17 mouse cellular contexts compared by ENCODE assay signal in the genomic region with DNA sequence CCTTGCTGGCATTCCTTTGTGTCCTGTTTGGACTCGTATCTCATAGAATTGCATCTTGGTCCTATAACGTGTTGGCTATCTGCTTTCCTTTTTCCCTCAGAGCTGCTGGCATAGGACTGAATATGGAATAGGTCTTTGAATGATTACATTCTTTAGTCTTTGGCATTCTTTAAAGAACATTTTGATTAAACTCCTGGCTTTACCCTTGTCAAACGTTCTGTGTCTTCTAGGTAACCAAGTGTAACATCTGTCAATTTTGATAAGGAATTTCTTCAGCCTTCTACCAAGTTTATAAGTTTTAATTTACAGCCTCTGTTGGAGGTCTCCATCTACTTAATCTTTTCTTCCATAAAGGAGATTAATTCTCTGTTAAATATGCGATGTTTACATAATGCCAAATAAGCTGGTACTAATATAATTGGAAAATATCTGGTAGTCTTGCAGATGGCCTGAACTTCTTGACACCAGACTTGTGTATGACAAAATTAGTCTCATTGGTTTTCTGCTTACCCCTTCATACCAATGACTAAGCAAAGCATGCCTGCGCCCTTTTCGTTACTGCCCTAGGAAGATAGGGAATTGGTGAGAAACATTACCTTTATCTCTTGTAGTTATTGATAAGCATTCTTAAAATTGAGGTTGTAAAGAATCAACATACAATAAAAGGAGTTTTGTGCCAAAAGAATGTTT. TPM values are rescaled to one million over a fixed set of nuclear protein-coding genes. Genes with fewer than 3 reads are reported as not detected.
A peak's percentile ranks its signal among the peaks of the same experiment; 100 is the strongest.
DNase-seq lines count a peak whose midpoint lies in the region; ATAC-seq and TF ChIP-seq lines count a peak whose summit lies in the region.
"Had no signal": no experiment of that assay in that cellular context is flagged by ENCODE, and none has a peak within 500 bp of the region (broad histone marks: within the 10 kb centered on the region; RNA-seq: fewer than 3 reads in every experiment).

No protein-coding gene starts in this region.

- WGBS in heart, embryonic 13.5 days, result 65% methylated on average over 6 of the region's 6 CpGs
- 72% methylated on average over 6 of the region's 6 CpGs for WGBS in bone marrow, adult 2 months
- 28% methylated on average over 6 of the region's 6 CpGs for WGBS in liver, embryonic 16.5 days (ENCODE audit: insufficient replicate concordance)

- no peak for DNase-seq in heart, postnatal 14 days
- peak; percentile 14 for DNase-seq in gonadal fat pad, adult 2 months (ENCODE audit: low read depth)
- DNase-seq in left cerebral cortex, adult 9 months (ENCODE audit: low spot score in 2 of 2), result no peak
- no peak for DNase-seq in thymus, postnatal 10 days (ENCODE audit: low spot score in 2 of 2)
- DNase-seq in ovary, postnatal 10 days (ENCODE audit: low spot score), result no peak
- DNase-seq: adrenal gland, adult 8-10 months; kidney, postnatal 10 days; lung, postnatal 14 days; right cerebral cortex, postnatal 25 days; thymus, postnatal 25 days had no signal

- H3K27me3 ChIP-seq in heart, embryonic 13.5 days (replicated peaks), result no peaks in the 10 kb centered on the region
- H3K27me3 ChIP-seq in liver, embryonic 16.5 days (ENCODE audit: control insufficient read depth, insufficient read depth, low read depth, low read length), result no peaks in the 10 kb centered on the region
- H3K27me3 ChIP-seq: embryonic facial prominence, embryonic 15.5 days; limb, embryonic 12.5 days; midbrain, embryonic 12.5 days had no signal

- intact Hi-C loops in heart, postnatal 14 days (cut with DNase I), result no loop called here

- no peak overlapping the region for H3K27ac ChIP-seq in heart, embryonic 13.5 days (replicated peaks)
- peak overlapping the region; percentile 80 for H3K27ac ChIP-seq in bone marrow, adult 2 months (ENCODE audit: control insufficient read depth, insufficient read depth, low read depth, low read length, poor library complexity)
- H3K27ac ChIP-seq in liver, embryonic 16.5 days (ENCODE audit: low read length), result peak overlapping the region; percentile 96
- H3K27ac ChIP-seq: embryonic facial prominence, embryonic 15.5 days; limb, embryonic 12.5 days; midbrain, embryonic 12.5 days had no signal

- TF ChIP-seq CTCF in bone marrow, adult 2 months (IDR thresholded peaks at IDR 0.05; ENCODE audit: control insufficient read depth, insufficient read depth, low read length), result no peak

- H3K36me3 ChIP-seq in heart, embryonic 13.5 days, result peaks cover 6% of the 10 kb centered on the region
- H3K36me3 ChIP-seq in liver, embryonic 16.5 days (ENCODE audit: control insufficient read depth, insufficient read depth), result peaks cover 9% of the 10 kb centered on the region
- H3K36me3 ChIP-seq: embryonic facial prominence, embryonic 15.5 days had no signal

- no peak overlapping the region for H3K9ac ChIP-seq in heart, embryonic 13.5 days
- H3K9ac ChIP-seq in liver, embryonic 16.5 days (ENCODE audit: low read depth, low read length), result peak overlapping the region; percentile 45
- H3K9ac ChIP-seq: embryonic facial prominence, embryonic 15.5 days; limb, embryonic 12.5 days; midbrain, embryonic 12.5 days had no signal

- peak overlapping the region; percentile 11; the same call in 1 of the 2 replicates for H3K4me2 ChIP-seq in heart, embryonic 13.5 days
- peak overlapping the region; percentile 59 for H3K4me2 ChIP-seq in liver, embryonic 16.5 days (ENCODE audit: low read depth, low read length)
- H3K4me2 ChIP-seq: embryonic facial prominence, embryonic 15.5 days; limb, embryonic 12.5 days; midbrain, embryonic 12.5 days had no signal

- H3K4me3 ChIP-seq in heart, embryonic 13.5 days, result no peak overlapping the region
- no peak overlapping the region for H3K4me3 ChIP-seq in bone marrow, adult 2 months (replicated peaks; ENCODE audit: control insufficient read depth, low read depth, low read length)
- peak overlapping the region; percentile 46 for H3K4me3 ChIP-seq in liver, embryonic 16.5 days (ENCODE audit: low read depth, low read length)
- H3K4me3 ChIP-seq: embryonic facial prominence, embryonic 15.5 days; limb, embryonic 12.5 days; midbrain, embryonic 12.5 days had no signal

- no peaks in the 10 kb centered on the region for H3K9me3 ChIP-seq in heart, embryonic 13.5 days
- no peaks in the 10 kb centered on the region for H3K9me3 ChIP-seq in liver, embryonic 16.5 days (replicated peaks; ENCODE audit: control insufficient read depth, low read length)
- H3K9me3 ChIP-seq: embryonic facial prominence, embryonic 15.5 days; limb, embryonic 12.5 days; midbrain, embryonic 12.5 days had no signal

- H3K4me1 ChIP-seq in heart, embryonic 13.5 days, result peaks cover 14% of the 10 kb centered on the region
- no peaks in the 10 kb centered on the region; the same call in 1 of the 2 replicates for H3K4me1 ChIP-seq in bone marrow, adult 2 months (ENCODE audit: control insufficient read depth, insufficient read depth, low read length)
- H3K4me1 ChIP-seq in liver, embryonic 16.5 days (ENCODE audit: control insufficient read depth, low read depth, low read length), result peaks cover 18% of the 10 kb centered on the region
- H3K4me1 ChIP-seq: embryonic facial prominence, embryonic 15.5 days; limb, embryonic 12.5 days; midbrain, embryonic 12.5 days had no signal

- TF ChIP-seq POLR2A in bone marrow, adult 2 months (IDR thresholded peaks at IDR 0.05; ENCODE audit: borderline replicate concordance, control insufficient read depth, low read depth, low read length), result no peak

- no peak for ATAC-seq in heart, embryonic 13.5 days (ENCODE audit: extremely low read depth, insufficient number of reproducible peaks, low FRiP score, low TSS enrichment)
- peak; percentile 83 for ATAC-seq in liver, embryonic 16.5 days (ENCODE audit: low read depth)
- ATAC-seq: forebrain, embryonic 16.5 days had no signal

RNA-seq across cellular contexts. Expression of gene Hspbap1, which starts 36.9 kb away (rescaled TPM):
- 8.7 and 9.5 TPM in 2 replicates for polyA plus RNA-seq in heart, embryonic 13.5 days (2015; fragmentation: Nextera tagmentation; extraction: Ambion mirVana)
- 1 to 10 TPM; 2.9 to 3.0 TPM for total RNA-seq in heart, postnatal 14 days (2021)
- polyA plus RNA-seq in bone marrow, adult 2 months (2011; ENCODE audit: insufficient read depth, insufficient read length, low replicate concordance, missing spikeins), result 15.1 and 20.2 TPM in 2 replicates
- 5.1 and 6.4 TPM in 2 replicates for polyA plus RNA-seq in gonadal fat pad, adult 2 months (2012; rRNA removed)
- polyA plus RNA-seq in liver, embryonic 16.5 days (2015; fragmentation: Nextera tagmentation; extraction: Ambion mirVana), result 16.1 and 17.2 TPM in 2 replicates

RNA-seq across cellular contexts. Expression of gene Dirc2, which starts 38.0 kb away (rescaled TPM):
- 10.6 and 11.1 TPM in 2 replicates for polyA plus RNA-seq in heart, embryonic 13.5 days (2015; fragmentation: Nextera tagmentation; extraction: Ambion mirVana)
- 10 to 100 TPM; 56.2 to 61.5 TPM for total RNA-seq in heart, postnatal 14 days (2021)
- polyA plus RNA-seq in bone marrow, adult 2 months (2011; ENCODE audit: insufficient read depth, insufficient read length, low replicate concordance, missing spikeins), result 6.5 and 14.0 TPM in 2 replicates
- 28.3 and 31.0 TPM in 2 replicates for polyA plus RNA-seq in gonadal fat pad, adult 2 months (2012; rRNA removed)
- 4.4 and 4.6 TPM in 2 replicates for polyA plus RNA-seq in liver, embryonic 16.5 days (2015; fragmentation: Nextera tagmentation; extraction: Ambion mirVana)
